Mouse (Mus musculus): ENCODE results near the gene Hcn3.

The Hcn3 gene

GRCm38 (mm10) chr3:89145566-89145965 is 14.4 kb downstream of the Hcn3 start:
- no peak for DNase-seq

- DNase-seq, result no peak
Measured at GRCm38 (mm10) chr3:89144821-89145220, 15.2 kb downstream of the Hcn3 start.

GRCm38 (mm10) chr3:89136365-89136764 is 23.6 kb downstream of the Hcn3 start:
- DNase-seq, result no peak

GRCm38 (mm10) chr3:89135958-89136357 is 24.0 kb downstream of the Hcn3 start, which contains the start of gene Pklr:
TSS of gene Pklr (plus strand) at chr3:89136142.
- DNase-seq, result no peak

- no peak for DNase-seq
Measured at GRCm38 (mm10) chr3:89133752-89134151, 26.2 kb downstream of the Hcn3 start.

GRCm38 (mm10) chr3:89133063-89133450 is 26.9 kb downstream of the Hcn3 start:
- no peak for DNase-seq

GRCm38 (mm10) chr3:89132285-89133062 is 27.5 kb downstream of the Hcn3 start:
- DNase-seq, result peak; percentile 28

- DNase-seq, result no peak
Measured at GRCm38 (mm10) chr3:89131816-89132215, 28.2 kb downstream of the Hcn3 start.

GRCm38 (mm10) chr3:89129908-89130307 is 30.1 kb downstream of the Hcn3 start:
- DNase-seq, result no peak

- no peak for DNase-seq
Measured at GRCm38 (mm10) chr3:89125981-89126380, 34.0 kb downstream of the Hcn3 start.

- DNase-seq, result peak; percentile 34
Measured at GRCm38 (mm10) chr3:89124241-89124640, 35.8 kb downstream of the Hcn3 start.

GRCm38 (mm10) chr3:89123313-89123712 is 36.7 kb downstream of the Hcn3 start:
- DNase-seq, result peak; percentile 58

GRCm38 (mm10) chr3:89115522-89115921 is 44.5 kb downstream of the Hcn3 start:
- peak; percentile 55 for DNase-seq

- DNase-seq, result no peak
Measured at GRCm38 (mm10) chr3:89113058-89113457, 46.9 kb downstream of the Hcn3 start.

GRCm38 (mm10) chr3:89108146-89108545 is 51.9 kb downstream of the Hcn3 start:
- no peak for DNase-seq

GRCm38 (mm10) chr3:89107545-89107944 is 52.5 kb downstream of the Hcn3 start:
- no peak for DNase-seq

- no peak for DNase-seq
Measured at GRCm38 (mm10) chr3:89106881-89107280, 53.1 kb downstream of the Hcn3 start.

- DNase-seq, result no peak
Measured at GRCm38 (mm10) chr3:89103291-89103595, 56.8 kb downstream of the Hcn3 start.

- DNase-seq, result no peak
Measured at GRCm38 (mm10) chr3:89102495-89103290, 57.3 kb downstream of the Hcn3 start.

- peak; percentile 99 for DNase-seq
Measured at GRCm38 (mm10) chr3:89101812-89102494, 58.0 kb downstream of the Hcn3 start, which contains the start of gene Fdps. TSS of gene Fdps (minus strand) at chr3:89101959.

- DNase-seq, result no peak
Measured at GRCm38 (mm10) chr3:89101459-89101811, 58.6 kb downstream of the Hcn3 start.

- DNase-seq, result no peak
Measured at GRCm38 (mm10) chr3:89100811-89101210, 59.2 kb downstream of the Hcn3 start, which contains the start of gene Gm43738. TSS of gene Gm43738 (minus strand) at chr3:89101099.

Measured in lung, postnatal 10 days (tissue).